Mouse (Mus musculus): ENCODE measurements at regions not wholly inside any gene's neighbourhood (a gene's known extent, or its start where the extent isn't known, plus 50 kb on each side); places are given as distances from the start of the nearest gene placed in this dataset.
"Not testable (repeated sequence)": the region's sequence is repeated elsewhere in the genome, so short reads cannot be mapped to it uniquely, and the experiment has no call there.

DNA sequence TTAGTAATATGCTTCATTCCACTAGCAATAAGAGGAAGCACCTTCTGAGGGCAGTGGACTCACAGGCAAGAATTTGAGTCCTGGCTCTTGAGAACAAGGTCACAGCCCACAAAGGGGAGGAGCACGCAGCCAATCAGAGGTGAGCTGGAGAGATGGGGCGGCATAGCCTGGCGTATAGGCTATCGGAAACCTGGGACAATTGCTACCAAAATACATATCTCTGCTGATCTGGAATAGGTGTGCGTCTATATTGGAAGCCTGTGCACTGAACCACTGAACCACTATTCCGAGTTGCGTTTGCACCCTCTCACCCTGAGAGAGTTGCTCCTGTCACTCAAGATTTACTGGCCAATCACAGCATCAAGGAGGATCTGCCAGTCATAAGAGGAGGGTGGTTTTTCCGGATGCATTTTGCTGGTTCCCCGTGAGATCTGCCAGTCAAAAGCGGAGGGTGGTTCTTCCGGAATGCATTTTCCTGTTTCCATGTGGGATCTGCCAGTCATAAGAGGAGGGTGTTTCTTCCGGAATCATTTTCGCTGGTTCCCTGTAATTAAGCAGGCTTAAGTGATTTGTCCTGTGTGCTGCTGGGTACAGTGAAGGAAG, 80.1 kb upstream of the Riok2 start:
- not testable (repeated sequence) for H3K9me3 ChIP-seq (replicated peaks; ENCODE audit: control insufficient read depth, low read length); H3K27me3 ChIP-seq (ENCODE audit: control insufficient read depth, insufficient read depth, low read length); H3K36me3 ChIP-seq (ENCODE audit: control insufficient read depth, insufficient read depth, low read length); H3K4me1 ChIP-seq (ENCODE audit: control insufficient read depth, insufficient read depth, low read length)
- Histone ChIP-seq H3K4me2 (ENCODE audit: low read depth, low read length) (peak overlapping the region; percentile 44), H3K9ac (ENCODE audit: low read length) (peak overlapping the region; percentile 54), H3K27ac (ENCODE audit: low read length) (peak overlapping the region; percentile 57; the same call in 1 of the 2 replicates), H3K4me3 (replicated peaks; ENCODE audit: low read length) (peak overlapping the region; percentile 58)
- peak; percentile 97 for ATAC-seq (ENCODE audit: insufficient read depth, low FRiP score)
- under 1% methylated on average over 13 of the region's 13 CpGs for WGBS

GRCm38 (mm10) chr17:17295037-17295436, 79.1 kb upstream of the Riok2 start:
- ATAC-seq (ENCODE audit: insufficient read depth, low FRiP score); H3K36me3 ChIP-seq (ENCODE audit: control insufficient read depth, insufficient read depth, low read length); H3K4me1 ChIP-seq (ENCODE audit: control insufficient read depth, insufficient read depth, low read length); H3K27ac ChIP-seq (ENCODE audit: low read length); H3K9ac ChIP-seq (ENCODE audit: low read length); H3K27me3 ChIP-seq (ENCODE audit: control insufficient read depth, insufficient read depth, low read length); H3K9me3 ChIP-seq (replicated peaks; ENCODE audit: control insufficient read depth, low read length): not testable (repeated sequence)
- WGBS = 2% methylated on average over 1 of the region's 1 CpGs
- Histone ChIP-seq H3K4me2 (ENCODE audit: low read depth, low read length) (peak overlapping the region; percentile 44), H3K4me3 (replicated peaks; ENCODE audit: low read length) (peak overlapping the region; percentile 34)

DNA sequence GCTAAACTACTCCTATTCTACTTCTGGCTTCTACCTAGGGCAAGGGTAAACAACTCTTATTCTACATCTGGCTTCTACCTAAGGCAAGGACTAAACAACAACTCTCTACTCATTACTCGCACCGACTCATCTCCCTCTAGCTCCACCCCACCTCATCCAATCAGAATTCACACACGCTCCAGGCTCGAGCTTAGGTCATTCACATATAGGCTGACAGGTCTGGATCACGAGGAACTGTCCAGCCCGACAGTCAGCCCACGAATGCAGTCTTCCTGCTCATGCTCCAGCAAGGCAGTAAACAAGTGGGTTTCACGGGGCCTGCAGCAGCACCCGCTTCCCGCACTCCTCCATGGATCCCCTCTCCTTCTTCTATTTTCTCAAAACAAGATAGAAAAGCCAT, 70.6 kb upstream of the Riok2 start:
- WGBS = 95% methylated on average over 10 of the region's 10 CpGs
- not testable (repeated sequence) for H3K9ac ChIP-seq (ENCODE audit: low read length); H3K36me3 ChIP-seq (ENCODE audit: control insufficient read depth, insufficient read depth, low read length); H3K27ac ChIP-seq (ENCODE audit: low read length); H3K4me2 ChIP-seq (ENCODE audit: low read depth, low read length); H3K4me1 ChIP-seq (ENCODE audit: control insufficient read depth, insufficient read depth, low read length); H3K27me3 ChIP-seq (ENCODE audit: control insufficient read depth, insufficient read depth, low read length); H3K9me3 ChIP-seq (replicated peaks; ENCODE audit: control insufficient read depth, low read length); ATAC-seq (ENCODE audit: insufficient read depth, low FRiP score); H3K4me3 ChIP-seq (replicated peaks; ENCODE audit: low read length)
